Mouse (Mus musculus) thymus, adult 18-20 months (tissue): ENCODE data around the gene Dmrta2.

Experiments
- DNase-seq, 2 experiments: peaks; one replicate each; pipeline ENCODE4 v3.0.0; 2022; ENCODE audit warnings: mixed read lengths in 2 of 2

Dmrta2 gene

DNA sequence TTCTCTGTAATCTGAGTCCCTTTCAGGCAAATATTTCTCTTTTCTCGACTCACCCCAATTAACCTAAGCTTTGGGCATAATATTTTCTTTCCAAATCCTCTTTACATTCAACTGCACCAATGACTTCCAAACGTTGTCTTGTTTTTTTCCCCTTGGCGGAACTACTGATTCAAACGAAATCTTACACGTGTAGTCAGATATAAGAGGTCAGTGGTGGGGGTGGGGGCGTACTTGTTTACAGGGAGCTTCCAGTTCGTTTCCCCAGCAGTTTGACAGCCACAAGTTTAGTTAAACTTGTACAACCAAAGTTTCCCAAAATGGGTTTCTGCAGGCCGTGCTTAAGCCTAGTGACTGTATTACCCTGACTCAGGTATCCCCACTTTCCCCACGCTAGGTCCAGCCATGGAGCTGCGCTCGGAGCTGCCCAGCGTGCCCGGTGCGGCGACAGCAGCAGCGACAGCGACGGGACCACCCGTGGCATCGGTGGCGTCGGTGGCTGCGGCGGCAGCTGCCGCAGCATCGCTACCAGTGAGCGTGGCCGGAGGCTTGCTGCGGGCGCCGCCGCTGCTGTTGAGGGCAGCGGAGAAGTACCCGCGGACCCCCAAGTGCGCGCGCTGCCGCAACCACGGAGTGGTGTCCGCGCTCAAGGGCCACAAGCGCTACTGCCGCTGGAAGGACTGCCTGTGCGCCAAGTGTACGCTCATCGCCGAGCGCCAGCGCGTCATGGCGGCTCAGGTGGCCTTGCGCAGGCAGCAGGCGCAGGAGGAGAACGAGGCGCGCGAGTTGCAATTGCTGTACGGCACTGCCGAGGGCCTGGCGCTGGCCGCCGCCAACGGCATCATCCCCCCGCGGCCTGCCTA lies 1.8 kb downstream of the Dmrta2 start:
- no peak for DNase-seq

DNA sequence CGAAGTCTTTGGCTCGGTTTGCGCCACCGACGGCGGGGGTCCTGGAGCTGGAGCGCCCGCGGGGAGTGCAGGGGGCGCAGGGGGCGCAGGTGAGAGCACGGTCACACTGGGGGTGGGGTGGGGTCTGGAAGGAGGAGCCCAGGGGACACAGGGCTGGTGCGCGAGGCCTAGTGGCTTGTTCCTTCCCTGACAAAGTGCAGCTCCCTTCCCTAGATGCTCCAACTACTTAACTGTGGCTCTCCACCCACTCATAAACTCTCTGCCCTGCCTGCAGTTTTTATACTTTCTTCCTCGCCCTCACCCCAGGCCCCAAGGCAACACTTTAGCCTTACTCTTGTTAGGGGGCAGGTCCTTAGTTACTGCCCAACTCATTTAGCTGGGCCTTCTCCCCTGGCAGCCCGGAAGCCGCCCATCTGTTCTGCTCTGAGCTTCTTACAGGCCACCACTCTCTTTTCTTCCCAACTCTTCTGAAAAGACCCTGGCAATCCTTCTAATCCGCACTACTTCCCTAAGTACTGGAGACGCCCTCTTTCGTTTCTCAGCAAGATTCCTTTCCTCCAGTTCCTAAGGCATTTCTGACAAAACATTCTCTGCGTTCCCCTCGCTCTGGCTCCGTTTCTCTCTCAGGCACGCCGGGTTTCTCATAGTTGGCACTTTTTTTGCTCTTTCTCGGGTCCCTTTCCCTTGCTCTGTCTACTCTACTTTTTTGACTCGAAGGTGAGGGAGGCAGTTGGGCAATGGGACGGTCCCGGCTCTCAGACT lies 2.6 kb downstream of the Dmrta2 start:
- DNase-seq = no peak

DNA sequence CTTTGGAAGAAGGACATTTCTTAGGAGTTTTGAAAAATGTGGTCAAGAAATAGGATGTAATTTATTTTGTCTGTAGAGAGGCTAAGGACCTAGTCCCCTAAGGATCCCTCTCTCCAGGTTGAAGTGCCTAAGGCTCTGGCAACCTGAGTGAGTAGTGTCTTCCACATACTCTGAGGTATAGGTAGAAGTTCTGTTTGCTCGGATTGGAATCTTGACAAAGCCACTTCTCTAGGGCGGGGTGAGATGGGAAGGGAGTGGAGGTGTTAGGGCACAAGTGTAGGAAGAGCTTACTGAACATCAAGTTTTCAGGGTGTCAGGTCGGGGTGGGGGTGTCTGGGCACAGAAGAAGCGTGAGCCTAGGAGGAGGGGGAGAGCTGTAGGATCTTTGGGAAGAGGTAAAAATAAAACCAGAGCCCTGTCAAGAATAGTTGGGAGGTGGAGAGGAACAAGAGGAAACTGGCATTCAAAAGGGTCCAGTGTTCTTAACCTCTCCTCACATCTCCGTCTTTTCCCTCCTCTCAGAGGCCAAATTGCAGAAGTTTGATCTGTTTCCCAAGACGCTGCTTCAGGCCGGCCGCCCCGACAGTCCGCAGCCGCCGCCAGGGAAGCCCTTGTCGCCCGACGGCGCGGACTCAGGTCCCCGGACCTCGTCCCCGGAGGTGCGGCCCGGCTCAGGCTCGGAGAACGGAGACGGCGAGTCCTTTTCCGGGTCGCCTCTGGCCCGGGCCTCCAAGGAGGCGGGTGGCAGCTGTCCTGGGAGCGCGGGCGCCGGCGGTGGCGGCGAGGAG lies 3.4 kb downstream of the Dmrta2 start:
- DNase-seq = no peak

DNA sequence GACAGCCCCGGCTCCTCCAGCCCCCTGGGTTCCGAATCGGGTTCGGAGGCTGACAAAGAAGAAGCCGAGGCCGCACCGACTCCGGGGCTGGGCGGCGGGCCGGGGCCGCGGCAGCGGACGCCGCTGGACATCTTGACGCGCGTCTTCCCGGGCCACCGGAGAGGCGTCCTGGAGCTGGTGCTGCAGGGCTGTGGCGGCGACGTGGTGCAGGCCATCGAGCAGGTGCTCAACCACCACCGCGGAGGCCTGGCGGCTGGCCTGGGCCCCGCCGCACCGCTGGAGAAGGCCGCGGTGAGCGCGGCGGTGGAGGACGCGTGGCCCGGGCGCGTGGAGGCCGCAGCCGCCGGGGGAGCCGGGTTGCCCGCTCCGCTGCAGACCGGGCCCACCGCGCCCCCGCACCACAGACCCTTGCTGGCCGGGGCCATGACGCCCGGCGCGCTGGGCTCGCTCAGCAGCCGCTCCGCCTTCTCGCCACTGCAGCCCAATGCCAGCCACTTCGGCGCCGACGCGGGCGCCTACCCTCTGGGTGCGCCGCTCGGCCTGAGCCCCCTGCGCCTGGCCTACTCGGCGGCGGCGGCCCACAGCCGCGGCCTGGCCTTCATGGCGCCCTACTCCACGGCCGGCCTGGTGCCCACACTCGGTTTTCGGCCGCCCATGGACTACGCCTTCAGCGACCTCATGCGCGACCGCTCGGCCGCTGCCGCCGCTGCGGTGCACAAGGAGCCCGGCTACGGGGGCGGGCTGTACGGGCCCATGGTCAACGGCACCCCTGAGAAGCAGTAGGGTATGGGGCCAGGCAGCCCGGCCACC lies 4.2 kb downstream of the Dmrta2 start:
- DNase-seq = no peak

DNA sequence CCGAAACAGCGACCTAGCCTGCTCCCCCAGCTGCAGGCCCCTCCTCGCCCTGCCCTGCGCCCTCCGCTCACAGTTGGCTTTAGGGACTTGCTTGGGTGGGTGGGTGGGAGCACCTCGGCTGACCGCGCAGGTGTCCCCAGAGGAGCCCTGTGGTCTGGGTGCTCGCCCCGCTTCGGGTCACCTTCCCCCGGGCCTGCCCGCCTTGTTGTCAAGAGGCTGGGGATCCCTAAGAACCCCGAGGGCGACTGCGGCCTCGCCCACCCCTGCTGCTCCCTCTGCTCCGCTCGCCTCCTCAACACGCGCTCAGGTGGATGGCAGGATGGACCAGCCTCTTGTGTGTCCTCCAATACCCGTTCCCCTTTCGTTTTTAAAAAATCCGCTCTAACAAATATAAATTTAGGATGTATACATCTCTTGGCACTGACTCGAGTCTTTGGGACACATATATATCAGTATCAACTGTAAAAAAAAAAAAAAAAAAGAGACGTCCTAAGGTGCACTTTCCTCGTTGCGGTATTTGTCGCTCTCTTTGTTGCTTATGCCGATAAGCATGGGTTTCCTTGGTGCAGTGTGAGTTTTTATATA lies 4.9 kb downstream of the Dmrta2 start:
- DNase-seq = no peak

DNA sequence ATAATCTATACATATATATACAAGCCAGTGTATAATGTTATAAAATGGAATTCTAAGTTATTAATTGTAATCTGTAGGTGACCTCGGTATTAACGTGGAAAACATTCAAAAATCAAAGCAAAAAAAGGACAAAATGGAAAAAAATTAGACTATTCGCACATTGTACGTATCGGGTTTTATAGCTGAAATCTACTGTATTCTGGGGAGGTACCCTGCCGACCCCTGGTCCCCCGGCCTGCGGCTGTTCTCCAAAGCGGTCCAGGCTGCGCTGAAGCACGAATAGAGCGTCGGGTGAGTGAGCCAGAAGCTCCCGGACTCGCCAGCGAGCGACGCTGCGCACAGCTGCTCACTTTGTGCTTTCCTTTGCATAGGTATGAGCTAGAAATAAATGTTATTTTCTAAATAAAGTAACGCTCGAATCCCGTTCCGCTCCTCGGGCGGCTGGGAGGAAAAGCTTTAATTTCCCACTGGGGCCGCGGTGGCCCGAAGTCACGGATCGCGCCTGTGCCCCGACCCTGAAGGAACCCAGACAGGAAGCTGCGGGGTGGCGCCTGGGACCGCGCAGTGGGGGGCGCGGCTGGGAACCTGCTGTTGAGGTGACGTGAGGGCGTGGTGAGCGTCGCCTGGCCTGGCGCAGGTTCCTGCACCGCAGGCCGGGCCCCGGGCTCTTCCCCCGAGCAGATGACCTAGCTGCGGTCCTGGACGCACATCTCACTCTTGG lies 5.6 kb downstream of the Dmrta2 start:
- DNase-seq = no peak

DNA sequence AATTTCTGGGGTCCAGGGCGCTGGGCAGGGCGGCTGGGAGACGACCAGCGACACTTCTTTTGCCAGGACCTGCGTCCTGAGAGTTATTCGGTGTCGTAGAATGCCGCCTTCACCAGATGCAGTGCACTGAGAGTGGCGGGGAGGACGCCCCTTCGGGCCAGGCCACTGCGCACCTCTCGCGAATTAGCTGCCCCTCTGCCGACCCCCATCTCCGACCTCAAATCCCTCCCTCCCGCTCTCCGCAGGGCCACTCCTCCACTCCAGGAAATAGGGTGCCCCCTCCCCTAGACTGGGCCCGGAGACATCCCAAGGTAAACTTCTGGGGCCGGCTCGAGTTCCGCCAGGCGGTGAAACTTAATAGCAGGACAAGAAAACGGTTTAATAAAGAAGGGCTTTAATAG lies 6.2 kb downstream of the Dmrta2 start:
- DNase-seq = no peak

DNA sequence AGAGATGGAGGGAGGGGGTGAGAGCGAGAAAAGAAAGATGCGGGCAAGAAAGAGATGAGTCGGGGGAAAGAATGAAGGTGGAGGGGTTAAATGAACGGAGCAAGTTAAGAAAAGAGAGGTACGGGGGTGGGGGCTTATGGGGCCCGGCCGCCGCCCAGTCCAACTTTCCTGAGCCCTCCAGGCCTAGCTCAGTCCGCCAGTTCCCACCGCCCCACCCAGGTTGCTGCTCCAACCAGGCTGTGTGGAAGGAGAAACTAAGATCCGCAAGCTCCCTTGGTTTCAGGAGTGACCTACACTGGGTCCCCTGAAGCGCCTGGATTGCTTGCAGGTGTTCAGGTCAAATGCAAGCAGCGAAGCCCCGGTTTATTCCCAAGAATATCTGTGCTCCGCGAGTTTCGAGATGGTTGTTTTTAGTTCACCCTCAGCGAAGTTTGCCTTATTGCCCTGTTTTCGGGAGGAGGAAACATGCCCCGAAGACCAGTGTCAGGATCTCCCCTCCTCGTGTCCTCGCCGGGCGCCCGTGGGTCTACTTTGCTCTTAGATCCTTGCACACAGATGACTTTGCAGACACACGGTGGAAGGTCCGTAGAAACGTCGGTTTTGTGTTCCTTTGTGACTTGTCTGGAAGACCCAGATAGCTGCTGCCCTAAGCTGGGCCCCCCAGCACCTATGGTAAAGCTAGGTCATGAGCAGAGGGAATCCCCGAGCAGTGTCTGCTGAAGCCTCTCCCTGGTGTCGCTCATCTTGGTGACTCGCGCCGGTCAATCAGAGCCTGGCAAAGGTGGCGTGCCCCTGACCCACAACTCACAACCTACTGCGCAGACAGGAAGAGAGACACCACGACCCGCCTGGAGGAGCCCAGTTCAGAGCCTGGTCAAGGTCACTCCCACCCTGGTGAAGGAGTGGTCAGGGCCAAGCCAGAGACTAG lies 6.9 kb downstream of the Dmrta2 start:
- DNase-seq = no peak

DNA sequence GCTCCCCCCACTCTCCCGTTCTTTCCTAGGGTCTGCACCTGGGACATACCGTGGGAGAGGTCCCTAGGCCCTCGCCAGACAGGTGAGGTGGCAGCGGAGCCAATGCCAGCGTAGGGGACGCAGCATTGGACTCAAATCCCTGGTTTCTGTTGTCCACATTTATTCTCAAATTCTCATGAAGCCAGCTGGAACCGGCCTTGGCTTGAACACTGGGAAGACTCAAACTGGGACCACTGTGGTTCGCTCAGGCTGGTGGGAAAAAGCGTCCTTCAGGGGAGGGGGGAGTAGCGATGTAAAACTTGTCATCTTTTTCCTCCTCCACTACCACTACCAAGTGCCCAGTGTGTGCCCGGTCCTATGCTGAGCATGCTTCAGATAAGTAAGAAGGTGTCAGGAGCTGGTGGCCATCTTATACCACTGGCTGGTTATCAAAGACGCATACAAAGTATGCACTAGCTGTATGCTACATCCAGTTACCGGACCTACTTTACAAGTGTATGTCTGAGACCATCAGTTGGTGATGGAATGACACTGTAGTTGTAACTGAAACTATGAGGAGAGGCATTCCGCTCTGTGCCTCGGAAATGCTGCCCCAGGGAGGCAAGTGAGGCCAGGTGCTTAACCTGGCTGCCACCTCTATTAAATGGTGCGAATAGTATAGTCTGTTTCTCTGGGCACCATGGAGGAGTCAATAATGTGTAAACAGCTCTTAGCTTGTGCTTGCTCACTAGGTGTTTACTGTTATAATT lies 7.7 kb downstream of the Dmrta2 start:
- DNase-seq = no peak

DNA sequence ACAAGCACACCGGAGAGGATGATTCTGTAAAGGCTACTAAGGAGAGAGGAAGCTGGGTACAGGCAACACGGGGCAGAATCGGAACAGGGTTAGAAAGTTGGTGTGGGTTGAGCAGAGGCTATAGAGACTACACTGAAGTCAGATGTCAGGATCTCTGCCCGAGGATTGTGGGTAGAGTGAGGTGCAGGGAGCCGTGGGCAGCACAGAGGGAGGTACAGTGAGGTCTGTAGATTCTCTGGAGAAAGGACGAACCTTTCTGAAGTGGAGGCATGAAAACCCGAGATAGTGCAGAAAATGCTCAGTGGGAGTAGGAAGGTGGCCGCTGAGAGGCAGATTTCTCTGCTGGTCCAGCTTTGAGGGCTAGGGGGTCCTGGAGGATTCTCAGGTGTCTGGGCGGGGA lies 8.4 kb downstream of the Dmrta2 start:
- DNase-seq = no peak

DNA sequence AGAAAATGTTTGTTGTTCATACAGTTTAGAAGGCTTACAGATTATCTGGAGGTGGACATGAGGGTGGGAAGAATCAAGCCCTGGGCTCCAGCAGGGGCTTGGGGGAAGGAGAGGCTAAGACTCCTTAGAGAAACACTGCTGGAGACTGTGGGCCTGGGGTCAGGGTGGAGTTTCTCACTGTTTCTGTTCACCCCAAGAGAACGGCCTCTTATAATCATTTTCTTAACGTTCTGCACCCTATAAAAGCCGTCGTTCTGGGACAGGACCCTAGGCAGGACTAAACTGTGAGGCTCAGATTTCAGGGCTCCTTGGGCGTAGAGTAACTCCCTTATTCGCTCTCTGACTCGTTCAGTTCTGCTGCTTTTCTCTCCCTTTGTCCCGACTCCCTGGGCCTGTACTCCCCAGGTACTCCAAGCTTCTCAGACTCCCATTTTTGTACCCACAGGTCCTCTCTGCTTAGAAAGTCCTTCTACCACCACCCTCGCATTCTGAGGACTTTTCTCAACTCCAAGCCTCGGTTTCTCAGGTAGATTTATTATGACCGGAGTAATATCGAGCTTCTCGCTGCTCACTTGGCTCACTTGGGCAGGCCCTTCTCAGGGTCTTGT lies 9.0 kb downstream of the Dmrta2 start:
- DNase-seq = no peak

DNA sequence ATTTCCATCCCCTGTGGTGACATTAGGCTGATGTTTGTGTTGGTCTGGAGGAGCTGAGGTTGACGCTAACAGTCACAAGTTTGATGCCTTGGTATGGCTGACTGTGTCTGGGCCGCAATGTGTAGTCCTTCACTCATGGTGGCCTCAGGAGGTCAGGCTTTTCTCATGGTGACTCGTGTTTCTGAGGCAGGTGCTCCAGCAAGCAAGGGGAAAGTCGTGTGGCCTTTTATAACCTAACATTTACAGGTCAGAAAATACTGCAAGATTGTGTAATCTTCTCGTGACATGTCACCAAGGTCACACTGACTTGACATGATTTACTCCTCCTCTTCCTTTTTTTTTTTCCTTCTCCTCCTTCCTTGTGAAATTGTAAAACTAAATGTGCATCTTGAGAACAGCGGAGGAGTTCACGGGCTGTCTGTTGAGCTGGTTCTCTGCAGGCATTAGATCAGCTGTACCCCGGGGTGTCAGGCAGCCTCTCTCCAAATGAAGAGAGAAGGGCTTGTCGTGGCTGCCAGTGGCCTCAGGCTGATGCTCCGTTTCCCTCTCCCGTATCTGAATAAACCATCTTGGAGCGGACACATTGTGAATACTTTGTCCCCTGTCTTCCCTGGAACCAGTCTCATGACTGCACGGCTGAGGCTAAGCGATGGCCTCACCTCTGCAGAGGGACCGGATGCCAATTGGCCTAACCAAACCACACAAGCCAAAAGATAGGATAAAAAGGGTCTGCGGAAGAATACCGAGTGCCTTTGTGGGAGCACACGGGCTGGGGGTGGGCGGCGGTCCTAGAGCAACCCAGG lies 9.9 kb downstream of the Dmrta2 start:
- no peak for DNase-seq

DNA sequence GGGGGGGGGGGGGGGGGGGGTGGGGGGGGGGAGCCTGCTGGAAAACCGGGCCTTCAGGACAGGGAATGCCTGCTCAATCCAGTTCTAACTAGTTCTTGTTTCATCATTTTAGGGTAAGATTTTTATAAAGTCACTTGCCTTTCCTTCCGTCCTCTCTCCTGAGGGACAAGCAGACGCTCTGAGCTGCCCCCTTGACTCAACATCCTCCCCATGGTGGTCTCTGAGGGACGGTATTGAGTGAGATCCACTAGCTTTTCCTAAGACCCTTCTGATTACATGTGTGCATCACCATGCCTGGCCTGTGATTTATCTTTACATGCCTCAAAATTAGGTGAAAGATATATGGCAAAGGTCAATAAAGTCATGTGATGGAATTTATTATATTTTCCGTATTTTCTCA lies 10.6 kb downstream of the Dmrta2 start:
- DNase-seq = no peak

DNA sequence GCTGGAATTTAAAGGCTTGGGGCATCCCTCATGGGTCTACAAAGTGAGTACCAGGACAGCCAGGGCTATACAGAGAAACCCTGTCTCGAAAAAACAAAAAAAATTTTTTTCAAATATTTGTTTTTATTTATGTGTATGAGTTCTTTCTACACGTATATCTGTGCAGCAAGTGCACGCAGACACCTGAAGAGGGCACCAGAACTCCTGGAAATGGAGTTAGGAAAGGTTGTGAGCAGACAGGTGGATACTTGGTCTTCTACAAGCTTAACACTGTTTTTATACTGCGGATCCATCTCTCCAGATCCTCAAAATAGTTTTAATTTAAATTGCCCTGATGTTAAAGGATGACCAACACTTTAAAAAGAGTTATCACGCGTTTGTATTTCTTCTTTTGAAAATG lies 11.4 kb downstream of the Dmrta2 start:
- DNase-seq = no peak

DNA sequence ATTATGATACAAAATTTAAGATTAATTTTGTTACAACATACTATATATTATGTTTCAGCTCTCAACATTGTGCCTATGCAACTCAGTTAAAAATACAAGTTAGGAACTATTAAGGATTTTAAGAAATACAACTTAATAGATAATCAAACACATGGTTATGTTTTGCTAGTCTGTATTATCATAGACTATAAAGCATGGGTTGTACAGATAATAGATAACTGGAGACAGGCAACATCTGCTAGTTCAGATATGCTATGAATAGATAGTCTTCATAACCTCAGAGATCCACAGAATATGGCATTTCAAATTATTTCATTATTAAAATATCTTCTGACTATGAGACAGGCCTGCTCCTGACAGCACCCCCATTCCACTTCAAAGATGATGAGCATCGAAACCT lies 28.2 kb downstream of the Dmrta2 start:
- no peak for DNase-seq

DNA sequence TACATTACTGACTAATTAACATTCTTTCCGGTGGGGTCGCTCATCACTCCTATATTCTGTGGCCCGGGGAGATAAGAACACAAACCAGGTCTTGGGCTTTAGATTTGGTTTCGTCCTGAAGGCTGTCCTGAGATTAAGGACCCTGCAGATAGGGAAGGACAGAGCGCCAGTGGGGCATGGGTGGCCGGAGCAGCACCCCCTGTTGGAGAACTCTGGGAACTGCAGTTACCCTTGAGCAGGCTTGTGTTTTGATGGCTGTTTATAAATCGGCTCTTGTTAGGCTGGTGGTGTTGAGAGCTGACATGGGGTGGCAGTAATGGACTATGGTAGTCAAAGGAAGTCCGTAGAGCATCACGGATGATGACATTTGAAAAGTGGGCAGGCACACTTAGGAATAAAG lies 41.3 kb downstream of the Dmrta2 start:
- DNase-seq = no peak

DNA sequence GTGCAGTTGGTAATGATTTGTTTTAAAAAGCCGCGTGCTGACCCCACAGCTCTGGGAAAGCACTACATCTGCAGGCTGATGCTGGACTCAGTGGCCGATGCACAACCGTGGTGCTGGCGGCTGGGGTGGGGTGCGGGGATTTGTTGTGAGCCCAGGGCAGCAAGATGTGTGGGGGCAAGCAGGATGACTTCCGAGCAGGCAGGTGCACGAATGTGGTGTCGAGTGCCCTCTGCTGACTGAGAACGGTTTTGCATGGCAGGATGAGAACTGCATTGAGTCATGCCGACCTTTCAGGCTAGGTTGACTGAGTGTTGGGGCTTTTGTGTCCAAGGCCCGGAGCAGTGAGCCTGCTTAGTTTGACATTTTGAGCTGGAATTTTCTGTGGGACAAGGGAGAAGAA lies 42.4 kb downstream of the Dmrta2 start:
- peak; percentile 32 to 37 for DNase-seq

DNA sequence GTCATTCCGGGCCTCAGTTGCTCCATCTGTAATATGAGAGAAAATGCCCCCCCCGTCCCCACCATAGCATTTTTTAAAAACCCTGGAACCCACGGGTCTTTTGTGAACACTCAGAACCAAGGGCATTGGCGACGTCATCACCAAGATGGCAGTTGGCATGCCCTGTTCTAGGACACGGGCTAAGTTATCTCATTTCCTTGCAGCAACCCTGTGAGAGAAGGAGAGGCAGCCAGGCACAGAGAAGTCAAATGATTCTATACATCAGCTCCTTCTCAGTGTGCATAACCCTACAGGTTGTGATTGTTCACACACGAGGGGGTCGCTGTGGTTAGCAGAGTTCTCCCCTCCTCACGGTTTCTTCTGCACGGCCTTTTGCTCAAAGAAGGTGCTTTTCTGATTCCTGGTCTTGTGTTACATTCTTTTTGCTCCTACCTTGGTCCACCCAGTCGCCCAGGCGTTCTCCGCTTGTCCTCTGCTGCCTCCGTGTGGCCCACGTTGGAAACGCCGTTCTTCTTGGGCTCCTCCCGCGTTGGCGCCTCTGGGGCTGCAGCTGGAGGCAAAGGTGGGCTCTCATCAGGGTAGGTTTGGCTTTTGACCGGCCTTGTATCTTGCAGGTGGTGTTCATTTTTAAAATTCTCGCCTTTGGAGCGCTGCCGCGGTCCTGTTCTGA lies 44.2 kb downstream of the Dmrta2 start:
- DNase-seq = peak; percentile 23 to 24
